Mouse (Mus musculus) liver, adult 2 months (tissue): ENCODE results near the gene Slc25a35.

Experiments used
- CTCF ChIP-seq: fragments of 200-500 bp; IDR thresholded peaks from 2 replicates; pipeline ENCODE4 v1.5.1; 2011; ENCODE audit warnings: low read depth, low read length, control low read depth
- POLR2A ChIP-seq: fragments of 200-500 bp; IDR thresholded peaks from 2 replicates; pipeline ENCODE4 v1.6.1; 2011; ENCODE audit warnings: low read length, control low read depth; ENCODE audit not compliant: insufficient read depth; ENCODE audit errors: extremely low read depth

- no peak for TF ChIP-seq POLR2A
- TF ChIP-seq CTCF = no peak
Measured at GRCm38 (mm10) chr11:68940516-68940915, 27.4 kb upstream of the Slc25a35 start.
